Comparison of ENCODE assay signal across 18 mouse cellular contexts in the genomic region with DNA sequence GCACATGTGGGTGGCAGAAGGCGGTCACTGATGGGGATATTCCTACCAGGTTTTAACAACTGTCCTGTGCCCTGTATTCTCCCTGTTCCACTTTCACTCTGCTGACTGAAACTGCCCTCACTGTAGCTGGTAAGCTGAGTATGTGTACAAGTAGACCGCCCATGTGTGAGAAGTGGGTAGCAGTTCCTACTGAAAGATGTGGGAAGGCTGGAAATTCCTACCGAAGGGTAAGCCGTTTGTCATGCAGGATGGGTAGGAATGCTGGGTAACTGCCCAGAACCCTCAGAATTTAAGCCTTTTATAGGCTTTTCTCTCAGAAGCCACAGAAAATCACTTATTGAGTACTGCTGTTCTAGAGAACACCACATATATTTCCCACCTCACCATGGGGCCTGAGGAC.
DNase-seq lines count a peak whose midpoint lies in the region.
"Had no signal": no experiment of that assay in that cellular context is flagged by ENCODE, and none has a peak within 500 bp of the region (broad histone marks: within the 10 kb centered on the region; RNA-seq: fewer than 3 reads in every experiment).

No protein-coding gene starts in this region.

- intact Hi-C loops in left cerebral cortex, postnatal 25 days (cut with DNase I) = no loop called here
- intact Hi-C loops in left cerebral cortex, postnatal 4 days (cut with DNase I) = no loop called here

- peak; percentile 25 to 70 for DNase-seq in frontal cortex, adult 2 months (ENCODE audit: extremely low spot score in 1 of 2, low spot score in 1 of 2)
- no peak for DNase-seq in frontal cortex, postnatal 25 days (ENCODE audit: low spot score in 2 of 2)
- peak; percentile 9 to 84 for DNase-seq in left cerebral cortex, postnatal 25 days (ENCODE audit: low spot score in 2 of 2)
- no peak for DNase-seq in left cerebral cortex, postnatal 4 days
- peak; percentile 10 for DNase-seq in right cerebral cortex, postnatal 25 days
- no peak for DNase-seq in right cerebral cortex, postnatal 4 days
- DNase-seq in telencephalon, adult 2 months (ENCODE audit: low read depth, low spot score) = peak; percentile 34
- DNase-seq in urinary bladder, postnatal 25 days (ENCODE audit: low spot score) = no peak
- DNase-seq: adrenal gland, adult 8-10 months; cerebellum, adult 8-10 months; heart, adult 2 months; heart, postnatal 10 days; kidney, adult 9 months; kidney, postnatal 10 days; layer of hippocampus, postnatal 36 days; liver, postnatal 0 days; lung, postnatal 36 days; thymus, postnatal 14 days had no signal

Comparison
In these comparisons a context has a peak if more than half of its experiments do, and no peak if none do; other contexts are left out.
1. DNase-seq: peak in frontal cortex, adult 2 months (2 of 2), left cerebral cortex, postnatal 25 days (2 of 2), right cerebral cortex, postnatal 25 days (single experiment) and telencephalon, adult 2 months (single experiment); none in frontal cortex, postnatal 25 days (0 of 2), left cerebral cortex, postnatal 4 days (single experiment), right cerebral cortex, postnatal 4 days (single experiment) and urinary bladder, postnatal 25 days (single experiment).